Mouse (Mus musculus) liver, embryonic 14.5 days (tissue): ENCODE results near the gene C8g. TPM values are rescaled to one million over a fixed set of nuclear protein-coding genes. Genes with fewer than 3 reads are reported as not detected.

Experiments used
- ATAC-seq: fragments of 200-750 bp; cut with Nextera tagmentation; 2 replicates; pipeline ENCODE4 v1.8.0; 2017; ENCODE audit warnings: moderate number of reproducible peaks, mild to moderate bottlenecking, moderate library complexity; ENCODE audit not compliant: insufficient read depth
- DNase-seq, 3 experiments: peaks; one replicate each; pipeline ENCODE4 v3.0.0-alpha.2; 2012 to 2013; ENCODE audit warnings: low read depth in 3 of 3, low spot score in 3 of 3
- H3K27ac ChIP-seq: fragments of 300-500 bp; sonication (generic); 2 replicates; pipeline ENCODE4 v1.5.1; 2014; ENCODE audit warnings: moderate library complexity, mild to moderate bottlenecking, control low read depth, inconsistent platforms
- H3K27me3 ChIP-seq: fragments of 300-500 bp; sonication (generic); 2 replicates; pipeline ENCODE4 v1.6.1; 2014; ENCODE audit warnings: mild to moderate bottlenecking, low read length, moderate library complexity; ENCODE audit not compliant: control insufficient read depth, insufficient read depth
- H3K36me3 ChIP-seq: fragments of 300-500 bp; sonication (generic); replicated peaks from 2 replicates; pipeline ENCODE4 v1.6.1; 2014; ENCODE audit warnings: low read depth; ENCODE audit not compliant: control insufficient read depth, insufficient read depth
- H3K4me1 ChIP-seq, 2 experiments: fragments of 200-500 bp in 1 of 2; fragments of 300-500 bp in 1 of 2; sonication (generic) in 1 of 2; replicated peaks; 2 replicates each; pipeline ENCODE4 v1.6.1; 2012 to 2014; ENCODE audit warnings: antibody characterized with exemption in 1 of 2, inconsistent platforms in 1 of 2, low read length in 1 of 2; ENCODE audit not compliant: control insufficient read depth in 2 of 2, insufficient read depth in 2 of 2
- H3K4me2 ChIP-seq: fragments of 300-500 bp; sonication (generic); 2 replicates; pipeline ENCODE4 v1.6.1; 2014; ENCODE audit warnings: low read depth, mild to moderate bottlenecking, control low read depth, moderate library complexity
- H3K4me3 ChIP-seq, 2 experiments: fragments of 200-500 bp in 1 of 2; fragments of 300-500 bp in 1 of 2; sonication (generic) in 1 of 2; 2 replicates each; pipeline ENCODE4 v1.5.1; 2012 to 2014; ENCODE audit warnings: low read depth in 2 of 2, low read length in 2 of 2, mild to moderate bottlenecking in 2 of 2, control low read depth in 1 of 2, inconsistent platforms in 1 of 2, moderate library complexity in 1 of 2; ENCODE audit not compliant: insufficient read depth in 1 of 2
- H3K9ac ChIP-seq: fragments of 300-500 bp; sonication (generic); replicated peaks from 2 replicates; pipeline ENCODE4 v1.6.1; 2014; ENCODE audit warnings: mild to moderate bottlenecking, control low read depth, moderate library complexity
- H3K9me3 ChIP-seq: fragments of 300-500 bp; sonication (generic); 2 replicates; pipeline ENCODE4 v1.6.1; 2016; ENCODE audit warnings: low read length, mixed read lengths; ENCODE audit not compliant: control insufficient read depth
- CTCF ChIP-seq: IDR thresholded peaks from 2 replicates; pipeline ENCODE4 v1.5.1; 2016; ENCODE audit warnings: antibody characterized with exemption, low read depth, control low read depth
- EP300 ChIP-seq: IDR thresholded peaks from 2 replicates; pipeline ENCODE4 v1.6.1; 2016; ENCODE audit warnings: antibody characterized with exemption, low read depth
- WGBS: fragments of 180-500 bp; shearing (Covaris S2); extraction: QIAGEN DNeasy Blood & Tissue Kit; methylation state at CpG from one replicate; pipeline ENCODE4 v1.1.7; 2014; ENCODE audit not compliant: insufficient replicate concordance; 5-methylcytosine and 5-hydroxymethylcytosine counted together
- polyA plus RNA-seq, 2 experiments: library from polyadenylated mRNA; depleted of rRNA in 1 of 2; stranded (reverse) in 1 of 2; unstranded in 1 of 2; fragments of >200 nt; fragmentation: Nextera tagmentation in 1 of 2; extraction: Ambion mirVana in 1 of 2; gene quantifications; 2 replicates each; pipeline versions ENCODE4 v1.2.1 to v1.2.3; 2012 to 2014

Gene C8g
- polyA plus RNA-seq, 2 experiments = 26.7 to 57.9 TPM

GRCm38 (mm10) chr2:25472550-25472949 lies 29.0 kb downstream of the C8g start:
- no peaks in the 10 kb centered on the region for H3K36me3 ChIP-seq
- no peak overlapping the region for H3K27ac ChIP-seq
- 41% methylated on average over 2 of the region's 2 CpGs for WGBS
- TF ChIP-seq EP300 (no peak), CTCF (no peak)
- H3K9me3 ChIP-seq = no peaks in the 10 kb centered on the region
- ATAC-seq = no peak
- no peak for DNase-seq
- no peaks in the 10 kb centered on the region for H3K27me3 ChIP-seq
- H3K4me1 ChIP-seq = no peaks in the 10 kb centered on the region
- no peak overlapping the region for H3K9ac ChIP-seq
- no peak overlapping the region for H3K4me2 ChIP-seq
- no peak overlapping the region for H3K4me3 ChIP-seq

GRCm38 (mm10) chr2:25469969-25470368 lies 31.6 kb downstream of the C8g start, which contains the start of gene Ptgds:
Ptgds (minus strand) TSS chr2:25470046.
- no peak within 1 kb of the TSS for H3K4me2 ChIP-seq
- no peak within 1 kb of the TSS for H3K27ac ChIP-seq
- TF ChIP-seq CTCF (no peak), EP300 (no peak)
- no peaks in the 10 kb centered on the region for H3K27me3 ChIP-seq
- no peaks in the 10 kb centered on the region for H3K9me3 ChIP-seq
- H3K4me3 ChIP-seq = no peak within 1 kb of the TSS
- no peaks in the 10 kb centered on the region for H3K4me1 ChIP-seq
- 58% methylated on average over 6 of the region's 6 CpGs for WGBS
- ATAC-seq (no peak), DNase-seq (no peak)
- H3K9ac ChIP-seq = no peak within 1 kb of the TSS
- no peaks in the 10 kb centered on the region for H3K36me3 ChIP-seq

GRCm38 (mm10) chr2:25468962-25469915 lies 32.3 kb downstream of the C8g start:
- TF ChIP-seq EP300 (no peak), CTCF (no peak)
- no peak for ATAC-seq
- H3K36me3 ChIP-seq = no peaks in the 10 kb centered on the region
- no peak overlapping the region for H3K9ac ChIP-seq
- H3K4me3 ChIP-seq = no peak overlapping the region
- no peak for DNase-seq
- H3K27ac ChIP-seq = no peak overlapping the region
- 73% methylated on average over 10 of the region's 10 CpGs for WGBS
- no peaks in the 10 kb centered on the region for H3K27me3 ChIP-seq
- H3K4me1 ChIP-seq = no peaks in the 10 kb centered on the region
- H3K4me2 ChIP-seq = no peak overlapping the region
- H3K9me3 ChIP-seq = no peaks in the 10 kb centered on the region

GRCm38 (mm10) chr2:25467606-25468303 lies 33.8 kb downstream of the C8g start:
- Histone ChIP-seq H3K27ac (no peak overlapping the region), H3K36me3 (no peaks in the 10 kb centered on the region), H3K9ac (no peak overlapping the region), H3K4me3 (no peak overlapping the region), H3K4me1 (no peaks in the 10 kb centered on the region), H3K27me3 (no peaks in the 10 kb centered on the region), H3K9me3 (no peaks in the 10 kb centered on the region), H3K4me2 (no peak overlapping the region)
- 56% methylated on average over 14 of the region's 14 CpGs for WGBS
- no peak for TF ChIP-seq CTCF
- no peak for TF ChIP-seq EP300
- DNase-seq (no peak), ATAC-seq (no peak)
